Mouse (Mus musculus) megakaryocyte, adult 5-6 weeks (primary cell): ENCODE data around the gene Fbxo45. TPM values are rescaled to one million over a fixed set of nuclear protein-coding genes. Genes with fewer than 3 reads are reported as not detected.

Experiments
- ATAC-seq: 2 replicates; pipeline ENCODE4 v1.8.0; 2016; ENCODE audit warnings: mild to moderate bottlenecking, inconsistent platforms; ENCODE audit not compliant: poor library complexity, severe bottlenecking
- total RNA-seq, 2 experiments: library from RNA; stranded (forward) in 1 of 2; stranded (reverse) in 1 of 2; fragments of 153-499, 151-499 nt in 1 of 2; fragments of 221-1000, 200-1000 nt in 1 of 2; gene quantifications; 2 replicates each; pipeline versions ENCODE4 v1.2.3 to v1.2.4; 2015 to 2017

Fbxo45 gene
- total RNA-seq, 2 experiments from 2014 or later: 13.9 to 15.4 TPM

DNA sequence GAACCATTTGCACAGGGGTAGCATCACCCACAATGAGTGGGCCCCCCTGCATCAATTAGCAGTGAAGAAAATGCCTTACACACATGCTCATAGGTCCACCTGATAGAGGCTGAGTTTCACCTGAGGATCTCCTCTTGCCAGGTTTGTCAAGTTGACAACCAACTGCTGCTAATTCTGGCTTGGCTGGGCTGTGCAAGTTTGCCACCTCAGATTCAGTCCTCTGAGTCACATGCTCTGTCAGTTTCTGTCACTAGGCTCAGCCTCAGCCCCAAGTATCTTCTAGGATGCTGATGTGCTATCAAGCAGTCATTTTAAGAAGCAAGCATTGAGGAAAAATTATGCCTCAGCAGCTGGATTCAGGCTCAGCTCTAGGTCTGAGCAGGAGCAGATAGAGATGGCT lies 32.8 kb downstream of the Fbxo45 start:
- ATAC-seq: no peak

DNA sequence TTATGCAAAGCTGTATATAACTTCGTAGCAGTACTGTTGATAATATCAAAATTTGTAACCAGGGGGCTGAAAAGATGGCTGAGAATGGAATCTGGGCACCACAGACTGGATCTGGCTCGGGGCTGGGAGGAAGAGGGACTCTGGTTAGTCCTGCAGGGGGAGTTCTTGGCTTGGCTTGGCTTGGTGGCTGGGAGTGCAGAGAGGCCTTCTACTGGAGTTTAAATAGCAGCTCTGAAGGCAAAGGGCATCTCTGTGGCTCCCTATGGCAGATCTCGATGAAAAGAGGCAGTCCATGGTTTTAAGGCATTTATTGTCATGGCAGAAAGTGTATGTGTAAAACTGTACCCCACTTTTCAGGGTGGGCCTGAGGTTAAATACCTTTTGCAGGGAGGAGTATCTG lies 42.1 kb downstream of the Fbxo45 start:
- no peak for ATAC-seq

DNA sequence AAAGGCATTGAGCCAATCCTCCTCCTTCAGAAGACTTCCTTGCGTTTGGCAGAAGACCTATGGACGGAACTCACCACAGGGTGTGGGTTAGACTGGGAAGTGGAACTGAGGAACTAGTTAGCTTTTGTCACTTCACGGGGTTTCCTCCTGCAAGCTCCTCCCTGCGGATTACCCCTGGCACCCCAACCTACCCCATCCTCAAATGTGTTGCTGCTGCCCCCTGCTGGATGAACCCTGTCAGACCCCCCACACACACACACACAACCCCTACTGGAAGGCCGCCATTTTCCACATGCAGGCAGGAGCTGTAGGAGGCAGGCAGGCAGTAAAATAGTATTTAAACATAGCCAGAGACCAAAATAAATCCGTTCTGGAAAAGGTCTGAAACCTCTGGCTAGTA lies 44.3 kb downstream of the Fbxo45 start:
- peak; percentile 98 for ATAC-seq

DNA sequence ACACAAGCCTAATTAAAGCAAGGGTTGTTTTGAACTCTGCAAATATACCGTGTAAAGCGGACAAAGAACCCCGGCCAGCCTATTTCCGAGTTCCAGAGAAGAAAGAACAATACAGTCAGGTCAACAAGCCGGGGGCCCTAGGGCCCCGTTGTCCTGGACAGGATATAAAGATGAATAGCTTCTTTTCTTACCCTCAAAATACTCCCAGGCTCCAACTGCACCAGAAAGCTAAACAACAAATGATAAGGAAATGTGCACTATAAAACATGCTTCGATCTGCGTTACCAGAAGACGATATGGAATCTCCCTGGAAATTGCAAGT lies 46.0 kb downstream of the Fbxo45 start:
- no peak for ATAC-seq

DNA sequence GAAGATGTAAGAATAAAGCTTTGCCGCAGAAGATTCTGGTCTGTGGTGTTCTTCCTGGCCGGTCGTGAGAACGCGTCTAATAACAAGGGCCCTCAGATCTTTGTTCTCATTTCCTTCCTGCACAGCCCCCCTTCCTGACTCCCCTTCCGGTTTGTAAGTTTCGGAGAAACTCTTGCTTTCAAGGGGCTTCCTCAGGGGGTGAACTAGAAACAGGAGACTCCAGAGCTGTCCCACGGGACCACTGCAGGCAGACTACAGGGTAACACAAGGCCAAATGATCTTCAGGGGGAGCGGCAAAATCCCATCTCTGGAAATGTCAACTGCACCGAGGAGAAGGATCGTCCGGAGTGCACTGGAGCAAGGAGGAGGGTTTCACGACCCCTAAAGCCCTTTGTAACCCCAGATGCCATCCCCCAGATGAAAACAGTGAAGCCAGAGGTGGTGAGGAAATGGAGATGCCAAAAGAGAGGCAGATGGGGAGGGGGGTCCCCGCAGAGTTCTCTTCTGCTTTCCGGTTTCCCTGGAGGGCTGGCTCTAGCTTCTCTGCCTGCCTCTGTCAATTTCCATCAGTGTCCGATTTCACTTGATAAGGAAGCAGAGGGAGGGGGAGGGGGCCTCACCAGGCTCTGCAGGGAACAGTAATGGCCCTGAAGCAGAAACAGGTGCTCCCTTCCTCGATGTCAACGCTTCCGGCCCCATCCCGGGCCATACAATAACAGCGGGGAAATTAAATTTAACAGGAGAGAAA lies 46.5 kb downstream of the Fbxo45 start:
- peak; percentile 19; the same call in 1 of the 2 replicates for ATAC-seq

DNA sequence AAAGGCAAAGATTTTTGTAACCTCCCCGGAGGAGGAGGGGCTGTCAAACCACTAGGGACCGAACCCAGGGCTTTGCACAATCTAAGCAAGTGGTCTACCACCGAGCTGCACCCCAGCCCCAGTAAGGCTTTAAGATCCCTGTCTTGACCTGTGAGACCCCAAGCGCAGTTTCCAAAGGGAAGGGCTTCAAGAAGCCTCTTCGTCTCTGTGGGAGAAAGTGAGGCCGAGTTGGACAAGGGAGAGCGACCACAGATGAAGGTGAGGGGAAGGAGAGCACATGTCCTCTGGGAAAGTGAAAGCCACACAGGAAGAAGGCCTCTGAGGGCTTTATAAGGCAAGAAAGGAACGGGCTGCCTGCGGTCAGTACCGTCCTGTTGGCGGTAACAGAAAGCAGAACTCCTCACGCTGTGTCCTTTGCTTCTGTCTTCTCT lies 56.9 kb downstream of the Fbxo45 start:
- ATAC-seq: peak; percentile 90

DNA sequence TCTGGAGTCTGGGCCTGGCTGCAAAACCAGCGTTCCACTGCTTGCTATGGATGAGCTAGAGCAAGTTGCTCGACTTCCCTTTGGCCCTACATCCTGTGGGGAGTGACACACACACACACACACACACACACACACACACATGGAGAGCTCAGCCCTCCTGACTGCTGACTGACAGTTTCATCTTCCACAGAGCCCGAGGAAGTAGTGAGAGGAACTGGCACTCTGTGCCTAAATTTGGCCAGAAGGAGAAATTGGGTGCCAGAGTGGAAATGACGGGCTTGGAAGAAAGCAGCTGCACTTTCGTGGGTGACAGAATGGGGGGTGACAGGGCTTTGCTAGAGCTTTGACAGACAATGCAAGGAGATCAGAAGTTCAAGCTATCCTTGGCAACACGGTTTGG lies 57.8 kb downstream of the Fbxo45 start:
- peak; percentile 83 for ATAC-seq

DNA sequence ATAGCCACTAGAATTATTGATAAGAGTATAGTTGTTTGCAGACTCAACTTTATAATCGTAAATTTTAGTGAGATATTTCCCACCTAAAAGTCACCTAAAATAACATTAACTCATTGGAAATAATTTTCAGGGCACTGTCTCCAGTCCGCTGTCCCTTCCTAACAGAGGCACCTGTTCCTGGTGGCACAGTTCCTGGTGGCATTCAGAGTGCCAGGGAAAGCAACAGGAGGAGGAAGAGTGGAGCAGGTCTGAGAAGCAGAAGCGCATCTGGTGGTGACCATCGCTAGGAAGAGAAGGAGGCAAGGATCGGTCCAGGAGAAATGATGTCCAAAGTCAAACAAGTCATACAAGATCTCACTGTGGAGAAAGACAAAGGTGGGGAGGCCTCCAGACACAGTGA lies 60.9 kb downstream of the Fbxo45 start:
- no peak for ATAC-seq

Other genes starting within 250 kb of the Fbxo45 start
- 15.2 and 17.3 TPM in 2 replicates for gene Senp5, start 243.9 kb downstream of the Fbxo45 start, total RNA-seq (2015)
- 11.9 and 15.9 TPM in 2 replicates for gene Senp5, start 243.9 kb downstream of the Fbxo45 start, total RNA-seq (2017)
- gene Pak2, start 167.8 kb downstream of the Fbxo45 start, total RNA-seq (2015): 78.8 and 81.9 TPM in 2 replicates
- 78.5 and 88.8 TPM in 2 replicates for gene Pak2, start 167.8 kb downstream of the Fbxo45 start, total RNA-seq (2017)
- 84.8 and 109 TPM in 2 replicates for gene Pigx, start 147.4 kb downstream of the Fbxo45 start, total RNA-seq (2015)
- gene Pigx, start 147.4 kb downstream of the Fbxo45 start, total RNA-seq (2017): 33.2 and 38.3 TPM in 2 replicates
- 24.0 and 27.4 TPM in 2 replicates for gene Cep19, start 147.4 kb downstream of the Fbxo45 start, total RNA-seq (2015)
- gene Cep19, start 147.4 kb downstream of the Fbxo45 start, total RNA-seq (2017): 36.6 and 44.3 TPM in 2 replicates
- 194 and 211 TPM in 2 replicates for gene Nrros, start 81.6 kb downstream of the Fbxo45 start, total RNA-seq (2015)
- gene Nrros, start 81.6 kb downstream of the Fbxo45 start, total RNA-seq (2017): 134 and 165 TPM in 2 replicates
- gene Bex6, start 67.3 kb downstream of the Fbxo45 start, total RNA-seq (2015): 57.1 and 61.1 TPM in 2 replicates
- 45.7 and 49.7 TPM in 2 replicates for gene Bex6, start 67.3 kb downstream of the Fbxo45 start, total RNA-seq (2017)
- 12.4 and 16.6 TPM in 2 replicates for gene Wdr53, start 69 bp upstream of the Fbxo45 start, total RNA-seq (2015)
- 19.4 and 19.8 TPM in 2 replicates for gene Wdr53, start 69 bp upstream of the Fbxo45 start, total RNA-seq (2017)
- not detected in 2 replicates for gene Smco1, start 24.3 kb upstream of the Fbxo45 start, total RNA-seq (2015)
- not detected in 2 replicates for gene Smco1, start 24.3 kb upstream of the Fbxo45 start, total RNA-seq (2017)
- 11.8 and 13.1 TPM in 2 replicates for gene Rnf168, start 30.3 kb upstream of the Fbxo45 start, total RNA-seq (2015)
- gene Rnf168, start 30.3 kb upstream of the Fbxo45 start, total RNA-seq (2017): 42.2 and 44.2 TPM in 2 replicates
- 26.2 and 38.3 TPM in 2 replicates for gene Ubxn7, start 85.1 kb upstream of the Fbxo45 start, total RNA-seq (2015)
- gene Ubxn7, start 85.1 kb upstream of the Fbxo45 start, total RNA-seq (2017): 25.0 and 31.4 TPM in 2 replicates
- not detected in 2 replicates for gene Tm4sf19, start 153.3 kb upstream of the Fbxo45 start, total RNA-seq (2015)
- not detected in 2 replicates for gene Tm4sf19, start 153.3 kb upstream of the Fbxo45 start, total RNA-seq (2017)
- 25.3 and 25.4 TPM in 2 replicates for gene Tctex1d2, start 172.5 kb upstream of the Fbxo45 start, total RNA-seq (2015)
- 26.2 and 30.9 TPM in 2 replicates for gene Tctex1d2, start 172.5 kb upstream of the Fbxo45 start, total RNA-seq (2017)
- 32.5 and 38.2 TPM in 2 replicates for gene Pcyt1a, start 183.8 kb upstream of the Fbxo45 start, total RNA-seq (2015)
- 43.9 and 59.9 TPM in 2 replicates for gene Pcyt1a, start 183.8 kb upstream of the Fbxo45 start, total RNA-seq (2017)
- not detected in 2 replicates for gene Slc51a, start 240.7 kb upstream of the Fbxo45 start, total RNA-seq (2015)
- gene Slc51a, start 240.7 kb upstream of the Fbxo45 start, total RNA-seq (2017): 0.94 TPM in 1 of 2 replicates, not detected in the other
- gene Zdhhc19, start 249.1 kb upstream of the Fbxo45 start, total RNA-seq (2015): 0.33 TPM in 1 of 2 replicates, not detected in the other
- gene Zdhhc19, start 249.1 kb upstream of the Fbxo45 start, total RNA-seq (2017): not detected in 2 replicates